ENCODE assay signal across 17 mouse cellular contexts in the genomic region with DNA sequence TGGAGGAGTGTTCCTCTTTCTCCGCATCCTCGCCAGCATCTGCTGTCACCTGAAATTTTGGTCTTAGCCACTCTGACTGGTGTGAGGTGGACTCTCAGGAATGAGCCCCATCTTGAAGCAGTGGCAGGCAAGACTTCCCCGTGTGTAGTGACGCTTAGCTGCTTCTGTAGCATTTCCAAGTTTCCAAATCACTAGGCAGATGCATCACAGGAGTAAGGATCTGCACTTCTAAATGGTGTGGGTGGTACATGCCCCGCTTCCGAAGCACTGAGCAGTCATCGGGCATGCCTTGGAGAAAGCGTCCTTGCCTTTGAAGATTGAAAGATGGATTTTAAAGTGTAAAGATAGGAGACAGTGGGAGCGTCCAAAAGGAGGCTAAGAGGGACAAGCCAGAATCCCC.
"Had no signal": no experiment of that assay in that cellular context is flagged by ENCODE, and none has a peak within 500 bp of the region (broad histone marks: within the 10 kb centered on the region; RNA-seq: fewer than 3 reads in every experiment).

No protein-coding gene starts in this region.

- ATAC-seq: liver, embryonic 12.5 days; liver, postnatal 0 days; lung, postnatal 0 days; midbrain, embryonic 13.5 days; midbrain, embryonic 15.5 days; midbrain, embryonic 16.5 days had no signal

- DNase-seq: left cerebral cortex, postnatal 4 days; liver; liver, embryonic 13.5 days; liver, postnatal 0 days; lung, adult 18-20 months; lung, adult 2 months; lung, embryonic 14.5 days; lung, postnatal 10 days; lung, postnatal 14 days; lung, postnatal 36 days; lung, postnatal 4 days; midbrain, embryonic 14.5 days had no signal
